Mouse (Mus musculus): Measurements from ENCODE around the gene Nt5c3b. TPM values are rescaled to one million over a fixed set of nuclear protein-coding genes. Genes with fewer than 3 reads are reported as not detected.

Gene Nt5c3b
- polyA plus RNA-seq, 1 experiment from 2014 or later = 31.6 TPM

GRCm38 (mm10) chr11:100472935-100473295 is 31.3 kb upstream of the Nt5c3b start:
- Histone ChIP-seq H3K36me3 (ENCODE audit: control insufficient read depth, insufficient read depth) (peaks cover 9% of the 10 kb centered on the region), H3K9ac (ENCODE audit: low read depth, low read length) (no peak overlapping the region), H3K4me3 (ENCODE audit: low read depth, low read length) (no peak overlapping the region), H3K27me3 (replicated peaks; ENCODE audit: control insufficient read depth, insufficient read depth, low read length) (no peaks in the 10 kb centered on the region), H3K4me1 (replicated peaks; ENCODE audit: control insufficient read depth, insufficient read depth, low read length) (no peaks in the 10 kb centered on the region; the same call in 1 of the 2 replicates), H3K27ac (ENCODE audit: low read depth, low read length) (no peak overlapping the region), H3K9me3 (ENCODE audit: control insufficient read depth) (no peaks in the 10 kb centered on the region), H3K4me2 (replicated peaks; ENCODE audit: low read depth) (peak overlapping the region; percentile 95)
- WGBS = 37% methylated on average over 5 of the region's 5 CpGs
- TF ChIP-seq CTCF (IDR thresholded peaks at IDR 0.05; ENCODE audit: low read depth) = no peak
- ATAC-seq = peak; percentile 46

- H3K4me1 ChIP-seq (replicated peaks; ENCODE audit: control insufficient read depth, insufficient read depth, low read length) = no peaks in the 10 kb centered on the region; the same call in 1 of the 2 replicates
- H3K36me3 ChIP-seq (ENCODE audit: control insufficient read depth, insufficient read depth) = peaks cover 7% of the 10 kb centered on the region
- peak within 1 kb of the TSS; percentile 82 for H3K27ac ChIP-seq (ENCODE audit: low read depth, low read length)
- H3K4me2 ChIP-seq (replicated peaks; ENCODE audit: low read depth) = peak within 1 kb of the TSS; percentile 95
- H3K9me3 ChIP-seq (ENCODE audit: control insufficient read depth) = no peaks in the 10 kb centered on the region
- H3K9ac ChIP-seq (ENCODE audit: low read depth, low read length) = peak within 1 kb of the TSS; percentile 88
- peak; percentile 88 for ATAC-seq
- under 1% methylated on average over 83 of the region's 83 CpGs for WGBS
- H3K27me3 ChIP-seq (replicated peaks; ENCODE audit: control insufficient read depth, insufficient read depth, low read length) = no peaks in the 10 kb centered on the region
- H3K4me3 ChIP-seq (ENCODE audit: low read depth, low read length) = peak within 1 kb of the TSS; percentile 87
- TF ChIP-seq CTCF (IDR thresholded peaks at IDR 0.05; ENCODE audit: low read depth) = peak; percentile 88
These were observed 30.8 kb upstream of the Nt5c3b start, which contains the start of gene Klhl11 for GRCm38 (mm10) chr11:100472197-100472934. Klhl11 (minus strand) TSS chr11:100472741.

DNA sequence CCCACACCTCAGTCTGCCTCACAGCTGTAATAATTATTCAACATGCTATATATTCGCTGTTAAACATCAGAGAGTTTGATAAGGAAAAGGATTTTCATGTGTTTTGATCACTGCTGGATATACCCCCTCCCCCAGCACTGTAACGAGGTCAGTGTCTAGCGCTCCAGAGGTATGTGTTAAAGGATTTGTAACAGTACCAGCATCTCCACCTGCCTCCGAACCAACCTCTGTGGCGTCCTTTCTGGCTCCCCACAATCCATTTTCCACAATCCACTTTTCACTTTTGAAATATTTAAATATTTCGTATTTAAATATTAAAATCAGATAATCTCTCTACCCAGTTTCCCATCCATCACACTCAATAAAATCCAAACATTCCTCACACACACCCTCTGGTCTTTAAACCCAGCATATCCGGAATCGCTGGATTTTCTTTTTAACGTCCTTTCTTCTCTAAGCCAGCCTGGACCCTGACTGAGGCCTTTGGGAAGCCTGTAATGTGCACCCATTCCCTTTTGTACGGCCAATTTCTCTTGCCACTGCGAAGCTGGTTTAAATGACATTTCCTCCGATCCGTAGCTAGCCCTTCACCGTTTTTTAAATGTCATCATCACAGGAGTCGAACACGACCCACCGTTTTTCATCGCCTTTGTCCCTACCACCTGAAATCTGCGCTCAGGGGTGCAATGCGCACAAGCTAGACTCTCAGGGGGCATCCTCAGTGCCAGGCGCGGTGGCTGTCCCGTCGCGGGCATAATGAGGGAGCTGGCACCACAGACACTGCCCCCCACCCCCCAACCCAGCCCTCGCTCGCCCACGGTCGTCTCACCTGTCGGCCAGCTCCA is 30.0 kb upstream of the Nt5c3b start:
- Histone ChIP-seq H3K9ac (ENCODE audit: low read depth, low read length) (peak overlapping the region; percentile 88), H3K9me3 (ENCODE audit: control insufficient read depth) (no peaks in the 10 kb centered on the region), H3K4me2 (replicated peaks; ENCODE audit: low read depth) (peak overlapping the region; percentile 95), H3K36me3 (ENCODE audit: control insufficient read depth, insufficient read depth) (no peaks in the 10 kb centered on the region; the same call in none of the 2 replicates), H3K27me3 (replicated peaks; ENCODE audit: control insufficient read depth, insufficient read depth, low read length) (no peaks in the 10 kb centered on the region), H3K4me3 (ENCODE audit: low read depth, low read length) (peak overlapping the region; percentile 87), H3K27ac (ENCODE audit: low read depth, low read length) (peak overlapping the region; percentile 82), H3K4me1 (replicated peaks; ENCODE audit: control insufficient read depth, insufficient read depth, low read length) (no peaks in the 10 kb centered on the region; the same call in 1 of the 2 replicates)
- no peak for ATAC-seq
- TF ChIP-seq CTCF (IDR thresholded peaks at IDR 0.05; ENCODE audit: low read depth) = no peak
- WGBS = 3% methylated on average over 30 of the region's 30 CpGs

GRCm38 (mm10) chr11:100465833-100466232 is 24.2 kb upstream of the Nt5c3b start:
- H3K36me3 ChIP-seq (ENCODE audit: control insufficient read depth, insufficient read depth) = peaks cover 15% of the 10 kb centered on the region
- no peak for ATAC-seq
- H3K27ac ChIP-seq (ENCODE audit: low read depth, low read length) = no peak overlapping the region
- no peak for TF ChIP-seq CTCF (IDR thresholded peaks at IDR 0.05; ENCODE audit: low read depth)
- no peak overlapping the region for H3K4me2 ChIP-seq (replicated peaks; ENCODE audit: low read depth)
- H3K4me1 ChIP-seq (replicated peaks; ENCODE audit: control insufficient read depth, insufficient read depth, low read length) = no peaks in the 10 kb centered on the region; the same call in 1 of the 2 replicates
- H3K27me3 ChIP-seq (replicated peaks; ENCODE audit: control insufficient read depth, insufficient read depth, low read length) = no peaks in the 10 kb centered on the region
- no peak overlapping the region for H3K4me3 ChIP-seq (ENCODE audit: low read depth, low read length)
- no peaks in the 10 kb centered on the region for H3K9me3 ChIP-seq (ENCODE audit: control insufficient read depth)
- H3K9ac ChIP-seq (ENCODE audit: low read depth, low read length) = no peak overlapping the region
- WGBS = 70% methylated on average over 1 of the region's 1 CpGs

DNA sequence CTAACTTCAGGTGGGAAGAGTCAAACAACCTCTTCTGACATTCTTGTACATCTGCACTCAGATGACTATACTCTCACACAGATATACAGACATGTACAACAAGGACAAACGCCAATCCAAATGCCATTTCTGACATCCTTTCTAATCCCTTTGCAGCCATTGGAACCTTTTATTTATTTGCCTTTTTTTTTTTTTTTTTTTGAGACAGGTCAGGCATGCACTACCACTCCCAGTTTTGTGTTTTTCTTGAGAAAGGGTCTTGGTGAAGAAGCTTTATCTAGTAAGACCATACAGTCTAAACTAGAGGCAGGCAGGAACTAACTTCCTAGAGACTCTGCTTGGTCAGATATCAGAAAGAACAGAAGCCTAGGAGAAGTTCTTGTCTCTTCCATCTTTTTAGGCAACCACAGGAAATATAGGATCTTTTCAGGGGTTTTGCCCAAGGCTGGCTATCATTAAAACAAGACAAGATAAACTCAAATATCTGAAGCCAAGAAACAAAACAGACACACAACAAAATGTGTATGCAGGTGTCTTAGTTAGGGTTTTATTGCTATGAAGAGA is 23.7 kb upstream of the Nt5c3b start:
- no peaks in the 10 kb centered on the region for H3K4me1 ChIP-seq (replicated peaks; ENCODE audit: control insufficient read depth, insufficient read depth, low read length)
- H3K9me3 ChIP-seq (ENCODE audit: control insufficient read depth) = no peaks in the 10 kb centered on the region
- no peak overlapping the region for H3K4me3 ChIP-seq (ENCODE audit: low read depth, low read length)
- H3K27ac ChIP-seq (ENCODE audit: low read depth, low read length) = no peak overlapping the region
- WGBS = 87% methylated on average over 1 of the region's 1 CpGs
- TF ChIP-seq CTCF (IDR thresholded peaks at IDR 0.05; ENCODE audit: low read depth) = no peak
- peaks cover 15% of the 10 kb centered on the region for H3K36me3 ChIP-seq (ENCODE audit: control insufficient read depth, insufficient read depth)
- ATAC-seq = no peak
- H3K4me2 ChIP-seq (replicated peaks; ENCODE audit: low read depth) = no peak overlapping the region
- H3K9ac ChIP-seq (ENCODE audit: low read depth, low read length) = no peak overlapping the region
- no peaks in the 10 kb centered on the region for H3K27me3 ChIP-seq (replicated peaks; ENCODE audit: control insufficient read depth, insufficient read depth, low read length)

DNA sequence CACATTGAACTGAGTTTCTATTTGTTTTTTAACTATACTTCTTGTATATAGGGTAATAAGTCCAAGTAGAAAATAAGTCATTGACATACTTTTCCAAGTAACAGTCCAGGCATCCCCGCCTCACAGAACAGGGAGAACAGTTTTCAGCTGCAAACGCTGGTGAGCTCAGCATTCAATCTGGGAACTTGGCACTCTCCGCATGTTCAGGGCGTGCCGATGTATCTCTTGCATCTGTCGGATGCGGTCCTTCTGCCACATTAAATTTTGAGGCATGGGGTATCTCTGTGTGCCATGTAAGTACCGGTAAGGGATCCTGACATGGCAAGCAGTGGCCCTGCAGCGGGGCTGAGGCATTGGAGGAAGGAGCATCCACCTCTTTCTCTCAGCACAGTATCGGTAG is 21.1 kb upstream of the Nt5c3b start:
- Histone ChIP-seq H3K27me3 (replicated peaks; ENCODE audit: control insufficient read depth, insufficient read depth, low read length) (no peaks in the 10 kb centered on the region), H3K36me3 (ENCODE audit: control insufficient read depth, insufficient read depth) (peaks cover 19% of the 10 kb centered on the region), H3K4me3 (ENCODE audit: low read depth, low read length) (no peak overlapping the region), H3K27ac (ENCODE audit: low read depth, low read length) (no peak overlapping the region), H3K9ac (ENCODE audit: low read depth, low read length) (no peak overlapping the region), H3K4me2 (replicated peaks; ENCODE audit: low read depth) (no peak overlapping the region), H3K4me1 (replicated peaks; ENCODE audit: control insufficient read depth, insufficient read depth, low read length) (no peaks in the 10 kb centered on the region), H3K9me3 (ENCODE audit: control insufficient read depth) (no peaks in the 10 kb centered on the region)
- no peak for ATAC-seq
- no peak for TF ChIP-seq CTCF (IDR thresholded peaks at IDR 0.05; ENCODE audit: low read depth)
- 90% methylated on average over 10 of the region's 10 CpGs for WGBS

Measured in intestine, postnatal 0 days (tissue).